In the genomic region with DNA sequence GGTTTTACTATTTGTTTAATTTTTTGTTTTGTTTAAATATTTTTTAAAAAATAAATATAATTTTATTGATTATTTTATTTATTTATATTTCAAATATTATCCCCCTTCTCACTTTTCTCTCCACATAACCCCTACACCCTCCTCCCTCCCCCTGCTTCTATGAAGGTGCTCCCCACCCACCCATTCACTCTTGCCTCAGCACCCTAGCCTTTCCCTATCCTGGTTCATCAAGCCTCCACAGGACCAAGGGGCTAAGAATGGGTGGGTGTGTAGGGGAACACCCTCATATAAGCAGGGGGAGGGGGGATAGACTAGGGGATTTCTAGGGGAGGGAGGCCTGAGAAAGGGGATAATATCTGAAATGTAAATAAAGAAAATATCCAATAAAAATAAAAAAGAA, we compare ENCODE assay signal across 27 mouse cellular contexts.
"Had no signal": no experiment of that assay in that cellular context is flagged by ENCODE, and none has a peak within 500 bp of the region (broad histone marks: within the 10 kb centered on the region; RNA-seq: fewer than 3 reads in every experiment).

No protein-coding gene starts in this region.

- H3K27ac ChIP-seq: heart, adult 2 months; heart, embryonic 13.5 days; heart, embryonic 15.5 days; hindbrain, embryonic 12.5 days; hindbrain, embryonic 15.5 days; hindbrain, postnatal 0 days; kidney, embryonic 15.5 days; kidney, postnatal 0 days; limb, embryonic 13.5 days; limb, embryonic 15.5 days; liver, embryonic 12.5 days; liver, embryonic 14.5 days had no signal

- H3K27me3 ChIP-seq: heart, embryonic 13.5 days; heart, embryonic 15.5 days; hindbrain, embryonic 12.5 days; hindbrain, embryonic 15.5 days; kidney, embryonic 15.5 days; limb, embryonic 13.5 days; limb, embryonic 15.5 days; liver, embryonic 12.5 days had no signal

- H3K4me3 ChIP-seq: heart, adult 2 months; heart, embryonic 13.5 days; heart, embryonic 15.5 days; hindbrain, embryonic 12.5 days; hindbrain, embryonic 15.5 days; kidney, embryonic 15.5 days; limb, embryonic 13.5 days; limb, embryonic 15.5 days; liver, embryonic 12.5 days had no signal

- H3K9ac ChIP-seq: heart, embryonic 13.5 days; heart, embryonic 15.5 days; hindbrain, embryonic 12.5 days; hindbrain, embryonic 15.5 days; kidney, embryonic 15.5 days; limb, embryonic 13.5 days; limb, embryonic 15.5 days; liver, embryonic 12.5 days; liver, embryonic 14.5 days had no signal

- H3K9me3 ChIP-seq: heart, embryonic 13.5 days; heart, embryonic 15.5 days; hindbrain, embryonic 12.5 days; hindbrain, embryonic 15.5 days; kidney, embryonic 15.5 days; limb, embryonic 13.5 days; limb, embryonic 15.5 days; liver, embryonic 12.5 days had no signal

- H3K4me2 ChIP-seq: heart, embryonic 11.5 days; heart, embryonic 13.5 days; heart, embryonic 15.5 days; hindbrain, embryonic 12.5 days; hindbrain, embryonic 15.5 days; kidney, embryonic 15.5 days; limb, embryonic 13.5 days; limb, embryonic 15.5 days; liver, embryonic 12.5 days had no signal

- ATAC-seq: hindbrain, postnatal 0 days; intestine, embryonic 16.5 days; liver, embryonic 12.5 days had no signal

- H3K36me3 ChIP-seq: heart, embryonic 13.5 days; heart, embryonic 15.5 days; hindbrain, embryonic 12.5 days; hindbrain, embryonic 15.5 days; kidney, embryonic 15.5 days; limb, embryonic 13.5 days; limb, embryonic 15.5 days; liver, embryonic 12.5 days had no signal

- H3K4me1 ChIP-seq: heart, embryonic 13.5 days; heart, embryonic 15.5 days; hindbrain, embryonic 12.5 days; hindbrain, embryonic 15.5 days; kidney, embryonic 15.5 days; limb, embryonic 13.5 days; limb, embryonic 15.5 days; liver, embryonic 12.5 days had no signal

- DNase-seq: gastrocnemius, postnatal 14 days; gastrocnemius, postnatal 36 days; heart, adult 11 months; heart, adult 2 months; heart, postnatal 14 days; heart, postnatal 36 days; kidney, adult 11 months; kidney, adult 2 months; kidney, adult 9 months; kidney, postnatal 14 days; kidney, postnatal 36 days; layer of hippocampus, adult 9-11 months; layer of hippocampus, postnatal 36 days; left cerebral cortex, postnatal 4 days had no signal
